8 mouse cellular contexts compared by ENCODE assay signal in genomic region chr9:51101756-51102425, GRCm38 (mm10). TPM values are rescaled to one million over a fixed set of nuclear protein-coding genes. Genes with fewer than 3 reads are reported as not detected.
DNase-seq lines count a peak whose midpoint lies in the region; ATAC-seq and TF ChIP-seq lines count a peak whose summit lies in the region.

4833427G06Rik (minus strand) TSS chr9:51102078.

- no peaks in the 10 kb centered on the region for H3K9me3 ChIP-seq in embryonic facial prominence, embryonic 10.5 days
- H3K9me3 ChIP-seq in heart, embryonic 16.5 days (replicated peaks; ENCODE audit: control insufficient read depth, low read length) = no peaks in the 10 kb centered on the region
- H3K9me3 ChIP-seq in kidney, postnatal 0 days (replicated peaks; ENCODE audit: low read length) = no peaks in the 10 kb centered on the region

- H3K4me2 ChIP-seq in heart, embryonic 16.5 days (ENCODE audit: low read depth, low read length) = peak within 1 kb of the TSS; percentile 100
- H3K4me2 ChIP-seq in kidney, postnatal 0 days (ENCODE audit: low read length) = peak within 1 kb of the TSS; percentile 96

- no peak within 1 kb of the TSS for H3K27ac ChIP-seq in embryonic facial prominence, embryonic 10.5 days (replicated peaks)
- H3K27ac ChIP-seq in heart, embryonic 16.5 days (ENCODE audit: low read length) = no peak within 1 kb of the TSS
- H3K27ac ChIP-seq in kidney, postnatal 0 days = no peak within 1 kb of the TSS

- peak; percentile 28; the same call in 1 of the 2 replicates for ATAC-seq in heart, embryonic 16.5 days (replicated peaks; ENCODE audit: extremely low read depth, insufficient read depth, low FRiP score)
- ATAC-seq in kidney, postnatal 0 days (replicated peaks; ENCODE audit: low FRiP score, low read depth) = peak; percentile 60

- H3K4me1 ChIP-seq in embryonic facial prominence, embryonic 10.5 days = peaks cover 22% of the 10 kb centered on the region
- H3K4me1 ChIP-seq in heart, embryonic 16.5 days (ENCODE audit: control insufficient read depth, insufficient read depth, low read length) = peaks cover 3% of the 10 kb centered on the region
- H3K4me1 ChIP-seq in kidney, postnatal 0 days (replicated peaks; ENCODE audit: insufficient read depth, low read length) = peaks cover 8% of the 10 kb centered on the region; the same call in 1 of the 2 replicates

- peak; percentile 34; the same call in 1 of the 2 replicates for TF ChIP-seq CTCF in kidney, postnatal 0 days (IDR thresholded peaks at IDR 0.05; ENCODE audit: low read depth)

- no peaks in the 10 kb centered on the region for H3K36me3 ChIP-seq in embryonic facial prominence, embryonic 10.5 days (replicated peaks)
- no peaks in the 10 kb centered on the region for H3K36me3 ChIP-seq in heart, embryonic 16.5 days (ENCODE audit: control insufficient read depth, insufficient read depth)
- no peaks in the 10 kb centered on the region for H3K36me3 ChIP-seq in kidney, postnatal 0 days (ENCODE audit: insufficient read depth, low read length)

- peaks cover 45% of the 10 kb centered on the region for H3K27me3 ChIP-seq in embryonic facial prominence, embryonic 10.5 days (replicated peaks; ENCODE audit: low read depth, poor library complexity, severe bottlenecking)
- H3K27me3 ChIP-seq in heart, embryonic 16.5 days (ENCODE audit: control insufficient read depth, insufficient read depth, low read length) = peaks cover 8% of the 10 kb centered on the region
- H3K27me3 ChIP-seq in kidney, postnatal 0 days (ENCODE audit: insufficient read depth, low read length) = no peaks in the 10 kb centered on the region

- 9% methylated on average over 27 of the region's 27 CpGs for WGBS in embryonic facial prominence, embryonic 10.5 days
- 13% methylated on average over 27 of the region's 27 CpGs for whole genome bisulfite sequencing in heart, embryonic 16.5 days
- WGBS in kidney, postnatal 0 days = 7% methylated on average over 27 of the region's 27 CpGs

- peak within 1 kb of the TSS; percentile 49; the same call in 1 of the 2 replicates for H3K9ac ChIP-seq in heart, embryonic 16.5 days (ENCODE audit: low read length)
- no peak within 1 kb of the TSS for H3K9ac ChIP-seq in kidney, postnatal 0 days (ENCODE audit: low read depth, low read length)

- DNase-seq in 3T3-L1 (ENCODE audit: low read depth, low spot score) = peak; percentile 21
- peak; percentile 45 to 58 for DNase-seq in adrenal gland, adult 18-20 months (ENCODE audit: low spot score in 2 of 2)
- peak; percentile 81 for DNase-seq in embryonic facial prominence, embryonic 10.5 days (ENCODE audit: low spot score)
- peak; percentile 88 for DNase-seq in kidney, postnatal 0 days (ENCODE audit: low spot score)
- peak; percentile 42 to 64 for DNase-seq in lung, adult 18-20 months
- peak; percentile 60 for DNase-seq in ovary, adult 18-20 months (ENCODE audit: low spot score)
- DNase-seq in thymus, adult 18-20 months = no peak

- H3K4me3 ChIP-seq in embryonic facial prominence, embryonic 10.5 days = peak within 1 kb of the TSS; percentile 76
- H3K4me3 ChIP-seq in heart, embryonic 16.5 days (ENCODE audit: low read length) = peak within 1 kb of the TSS; percentile 40
- H3K4me3 ChIP-seq in kidney, postnatal 0 days (replicated peaks; ENCODE audit: low read depth, low read length) = peak within 1 kb of the TSS; percentile 11; the same call in 1 of the 2 replicates

RNA-seq across cellular contexts. Expression of gene 4833427G06Rik, which starts in this region (rescaled TPM):
- total RNA-seq in adrenal gland, adult 18-20 months (2021) = not detected
- polyA plus RNA-seq in embryonic facial prominence, embryonic 10.5 days (2016; fragmentation: Nextera tagmentation; extraction: Ambion mirVana) = not detected in 2 replicates
- 0.29 and 0.56 TPM in 2 replicates for polyA plus RNA-seq in heart, embryonic 16.5 days (2015; fragmentation: Nextera tagmentation; extraction: Ambion mirVana)
- polyA plus RNA-seq in kidney, postnatal 0 days (2015; fragmentation: Nextera tagmentation; extraction: Ambion mirVana) = 0.14 TPM in 1 of 2 replicates, not detected in the other

Comparison
In these comparisons a context has a peak if more than half of its experiments do, and no peak if none do; other contexts are left out.
1. Peak in DNase-seq in adrenal gland, adult 18-20 months; RNA of the gene not detected or under 1 TPM.
2. Peak in DNase-seq and H3K4me3 ChIP-seq in embryonic facial prominence, embryonic 10.5 days; RNA of the gene not detected or under 1 TPM.
3. Peak in ATAC-seq, H3K4me3 ChIP-seq, H3K9ac ChIP-seq and H3K4me2 ChIP-seq in heart, embryonic 16.5 days; RNA of the gene not detected or under 1 TPM.
4. Peak in DNase-seq, ATAC-seq, H3K4me3 ChIP-seq and H3K4me2 ChIP-seq in kidney, postnatal 0 days; RNA of the gene not detected or under 1 TPM.
5. DNase-seq: peak in 3T3-L1 (single experiment), lung, adult 18-20 months (2 of 2) and ovary, adult 18-20 months (single experiment); none in thymus, adult 18-20 months (0 of 2).
6. H3K4me3 ChIP-seq: peak in every context shown above with its lines; median percentile 76 in embryonic facial prominence, embryonic 10.5 days; 40 in heart, embryonic 16.5 days; 11 in kidney, postnatal 0 days.